Mouse (Mus musculus) heart, embryonic 13.5 days (tissue): ENCODE data around the gene Srpx. TPM values are rescaled to one million over a fixed set of nuclear protein-coding genes. Genes with fewer than 3 reads are reported as not detected.

Experiments used
- ATAC-seq: fragments of 200-750 bp; cut with Nextera tagmentation; 2 replicates; pipeline ENCODE4 v1.8.0; 2017; ENCODE audit warnings: moderate TSS enrichment; ENCODE audit not compliant: insufficient number of reproducible peaks, low FRiP score, low TSS enrichment; ENCODE audit errors: extremely low read depth
- H3K27ac ChIP-seq: fragments of 300-500 bp; sonication (generic); replicated peaks from 2 replicates; pipeline ENCODE4 v1.5.1; 2015; ENCODE audit warnings: moderate library complexity, mild to moderate bottlenecking, inconsistent platforms
- H3K27me3 ChIP-seq: fragments of 300-500 bp; sonication (generic); replicated peaks from 2 replicates; pipeline ENCODE4 v1.6.1; 2015; ENCODE audit warnings: mild to moderate bottlenecking, inconsistent platforms
- H3K36me3 ChIP-seq: fragments of 300-500 bp; sonication (generic); 2 replicates; pipeline ENCODE4 v1.6.1; 2015; ENCODE audit warnings: mild to moderate bottlenecking, inconsistent platforms
- H3K4me1 ChIP-seq: fragments of 300-500 bp; sonication (generic); 2 replicates; pipeline ENCODE4 v1.6.1; 2015; ENCODE audit warnings: inconsistent platforms
- H3K4me2 ChIP-seq: fragments of 300-500 bp; sonication (generic); 2 replicates; pipeline ENCODE4 v1.6.1; 2015; ENCODE audit warnings: inconsistent platforms, mild to moderate bottlenecking, moderate library complexity
- H3K4me3 ChIP-seq: fragments of 300-500 bp; sonication (generic); 2 replicates; pipeline ENCODE4 v1.5.1; 2015; ENCODE audit warnings: moderate library complexity, mild to moderate bottlenecking, inconsistent platforms
- H3K9ac ChIP-seq: fragments of 300-500 bp; sonication (generic); 2 replicates; pipeline ENCODE4 v1.6.1; 2015; ENCODE audit warnings: inconsistent platforms, mild to moderate bottlenecking, moderate library complexity
- H3K9me3 ChIP-seq: fragments of 300-500 bp; sonication (generic); 2 replicates; pipeline ENCODE4 v1.6.1; 2016; ENCODE audit warnings: inconsistent platforms
- WGBS: fragments of 180-500 bp; shearing (Covaris S2); methylation state at CpG from one replicate; pipeline ENCODE4 v1.1.7; 2015; ENCODE audit warnings: mixed read lengths; 5-methylcytosine and 5-hydroxymethylcytosine counted together
- polyA plus RNA-seq: library from polyadenylated mRNA; unstranded; fragments of >200 nt; fragmentation: Nextera tagmentation; extraction: Ambion mirVana; gene quantifications from 2 replicates; pipeline ENCODE4 v1.2.1, GENCODE M21; 2015

Srpx gene
- polyA plus RNA-seq, 1 experiment from 2014 or later = 7.3 TPM

DNA sequence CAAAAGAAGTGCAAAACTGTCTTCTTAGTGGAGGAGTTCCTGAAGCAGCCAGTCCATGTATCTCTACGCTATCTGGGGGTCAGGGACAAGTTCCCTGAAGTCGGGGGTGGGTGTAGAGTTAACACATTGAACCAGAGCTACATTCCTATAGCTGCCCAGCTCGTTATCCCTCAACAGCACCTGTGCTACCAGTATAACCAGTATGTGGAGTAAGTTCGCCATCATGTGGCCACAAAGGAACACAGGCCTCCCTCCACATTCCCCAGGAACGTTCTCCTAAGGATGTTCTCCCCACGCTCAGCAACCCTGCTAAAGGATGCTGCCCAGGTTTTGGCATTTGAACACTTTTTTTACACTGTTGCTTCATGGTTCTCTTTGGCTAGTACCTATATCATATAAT, 46.8 kb downstream of the Srpx start:
- Histone ChIP-seq H3K4me3 (no peak overlapping the region), H3K4me2 (no peak overlapping the region), H3K9ac (no peak overlapping the region), H3K9me3 (no peaks in the 10 kb centered on the region), H3K4me1 (no peaks in the 10 kb centered on the region), H3K27ac (no peak overlapping the region), H3K27me3 (no peaks in the 10 kb centered on the region), H3K36me3 (no peaks in the 10 kb centered on the region)
- no peak for ATAC-seq
- 13% methylated on average over 6 of the region's 6 CpGs for WGBS

GRCm38 (mm10) chrX:10069405-10069804, 48.1 kb downstream of the Srpx start:
- ATAC-seq = no peak
- Histone ChIP-seq H3K27me3 (no peaks in the 10 kb centered on the region), H3K4me1 (no peaks in the 10 kb centered on the region), H3K27ac (no peak overlapping the region), H3K4me3 (no peak overlapping the region), H3K9ac (no peak overlapping the region), H3K36me3 (no peaks in the 10 kb centered on the region), H3K9me3 (no peaks in the 10 kb centered on the region), H3K4me2 (no peak overlapping the region)
- WGBS = 56% methylated on average over 4 of the region's 4 CpGs

- ATAC-seq = no peak
- no peak overlapping the region for H3K27ac ChIP-seq
- no peak overlapping the region for H3K9ac ChIP-seq
- H3K9me3 ChIP-seq = no peaks in the 10 kb centered on the region
- H3K36me3 ChIP-seq = no peaks in the 10 kb centered on the region
- H3K4me3 ChIP-seq = no peak overlapping the region
- no peak overlapping the region for H3K4me2 ChIP-seq
- WGBS = 59% methylated on average over 1 of the region's 1 CpGs
- no peaks in the 10 kb centered on the region for H3K4me1 ChIP-seq
- H3K27me3 ChIP-seq = no peaks in the 10 kb centered on the region
These were observed 53.7 kb downstream of the Srpx start for GRCm38 (mm10) chrX:10063781-10064180.

DNA sequence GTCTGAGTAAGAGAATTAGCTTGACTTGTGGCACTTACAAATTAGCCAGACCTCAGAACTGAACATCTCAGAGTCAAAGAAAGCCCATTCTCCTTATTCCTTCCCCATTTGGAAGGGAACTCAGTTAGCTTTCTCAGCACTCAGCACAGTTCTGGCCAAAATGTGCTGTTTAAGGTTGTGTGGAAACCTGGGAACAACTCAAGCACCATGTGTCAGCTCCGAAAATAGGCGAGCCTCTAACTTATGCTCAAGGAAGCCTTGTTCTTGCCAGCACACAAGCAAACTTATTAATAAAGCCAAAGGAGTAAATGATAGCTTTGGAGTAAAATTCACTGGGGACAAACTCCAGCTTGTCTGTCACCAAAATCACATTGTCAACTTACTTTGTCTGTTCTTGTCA, 54.1 kb downstream of the Srpx start:
- WGBS = 68% methylated on average over 2 of the region's 2 CpGs
- ATAC-seq = no peak

GRCm38 (mm10) chrX:10062201-10062600, 55.3 kb downstream of the Srpx start:
- no peak overlapping the region for H3K27ac ChIP-seq
- no peak overlapping the region for H3K4me3 ChIP-seq
- no peak overlapping the region for H3K4me2 ChIP-seq
- no peak for ATAC-seq
- WGBS = 70% methylated on average over 4 of the region's 4 CpGs
- no peaks in the 10 kb centered on the region for H3K27me3 ChIP-seq
- no peaks in the 10 kb centered on the region for H3K9me3 ChIP-seq
- H3K4me1 ChIP-seq = no peaks in the 10 kb centered on the region
- H3K36me3 ChIP-seq = no peaks in the 10 kb centered on the region
- no peak overlapping the region for H3K9ac ChIP-seq

More for the DNA sequence above, 54.1 kb downstream of the Srpx start:
- no peaks in the 10 kb centered on the region for H3K36me3 ChIP-seq
- no peak overlapping the region for H3K4me3 ChIP-seq
- no peaks in the 10 kb centered on the region for H3K4me1 ChIP-seq
- H3K9me3 ChIP-seq = no peaks in the 10 kb centered on the region
- no peak overlapping the region for H3K4me2 ChIP-seq
- no peaks in the 10 kb centered on the region for H3K27me3 ChIP-seq
- no peak overlapping the region for H3K9ac ChIP-seq
- H3K27ac ChIP-seq = no peak overlapping the region

- H3K27ac ChIP-seq = no peak overlapping the region
- H3K4me3 ChIP-seq = no peak overlapping the region
- H3K27me3 ChIP-seq = no peaks in the 10 kb centered on the region
- no peak overlapping the region for H3K4me2 ChIP-seq
- no peak for ATAC-seq
- H3K36me3 ChIP-seq = no peaks in the 10 kb centered on the region
- no peaks in the 10 kb centered on the region for H3K4me1 ChIP-seq
- no peaks in the 10 kb centered on the region for H3K9me3 ChIP-seq
- no peak overlapping the region for H3K9ac ChIP-seq
These were observed 82.8 kb downstream of the Srpx start for GRCm38 (mm10) chrX:10034666-10035065.

- Histone ChIP-seq H3K4me3 (no peak overlapping the region), H3K4me2 (no peak overlapping the region), H3K27ac (no peak overlapping the region), H3K4me1 (no peaks in the 10 kb centered on the region), H3K9ac (no peak overlapping the region), H3K27me3 (no peaks in the 10 kb centered on the region), H3K9me3 (no peaks in the 10 kb centered on the region), H3K36me3 (no peaks in the 10 kb centered on the region)
- ATAC-seq = no peak
These were observed 107.3 kb downstream of the Srpx start for GRCm38 (mm10) chrX:10010202-10010601.

- no peak overlapping the region for H3K27ac ChIP-seq
These were observed 109.7 kb downstream of the Srpx start for GRCm38 (mm10) chrX:10007675-10008270.

DNA sequence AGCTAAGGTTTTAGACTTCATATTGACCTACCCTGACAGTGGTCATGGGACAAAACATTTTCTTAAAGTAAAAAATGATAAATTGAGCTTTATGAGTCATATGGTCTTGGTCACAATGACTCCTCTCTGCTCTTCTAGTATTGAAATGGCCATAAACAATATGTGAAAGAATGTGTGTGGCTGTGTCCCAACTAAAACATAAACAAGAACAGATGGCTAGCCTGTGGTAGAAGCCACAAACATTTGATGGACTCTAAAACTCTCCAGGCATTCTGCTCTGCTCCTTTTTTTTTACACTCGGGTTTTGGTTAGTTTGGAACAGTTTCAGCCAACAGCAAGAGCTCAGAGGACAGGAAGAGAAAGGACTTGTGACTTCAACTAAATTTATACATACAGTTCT, 111.6 kb downstream of the Srpx start:
- Histone ChIP-seq H3K36me3 (no peaks in the 10 kb centered on the region), H3K4me2 (no peak overlapping the region), H3K27ac (no peak overlapping the region), H3K4me1 (no peaks in the 10 kb centered on the region), H3K4me3 (no peak overlapping the region), H3K9ac (no peak overlapping the region), H3K9me3 (no peaks in the 10 kb centered on the region), H3K27me3 (no peaks in the 10 kb centered on the region)
- no peak for ATAC-seq
- 26% methylated on average over 1 of the region's 1 CpGs for WGBS

More at GRCm38 (mm10) chrX:10007675-10008270, 109.7 kb downstream of the Srpx start:
- Histone ChIP-seq H3K4me2 (no peak overlapping the region), H3K4me1 (no peaks in the 10 kb centered on the region), H3K36me3 (no peaks in the 10 kb centered on the region), H3K27me3 (no peaks in the 10 kb centered on the region), H3K4me3 (no peak overlapping the region), H3K9ac (no peak overlapping the region), H3K9me3 (no peaks in the 10 kb centered on the region)
- no peak for ATAC-seq
- 74% methylated on average over 1 of the region's 1 CpGs for WGBS

DNA sequence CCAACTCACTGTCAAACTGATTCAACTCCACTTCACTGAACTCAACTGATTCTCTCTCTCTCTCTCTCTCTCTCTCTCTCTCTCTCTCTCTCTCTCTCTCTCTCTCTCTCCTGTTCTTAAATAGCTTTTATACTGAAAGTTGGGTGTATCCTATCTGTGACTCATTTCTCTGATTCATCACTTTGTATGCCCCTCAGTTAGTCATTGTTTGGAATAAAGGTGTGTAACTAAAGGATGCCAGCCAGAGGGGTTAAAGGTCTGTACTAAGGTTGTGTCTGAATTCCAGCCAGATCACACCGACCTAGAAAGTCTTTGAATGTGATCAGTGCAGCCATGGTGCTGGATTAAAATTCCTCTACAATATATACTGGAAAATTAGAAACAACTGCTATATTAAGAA, 116.8 kb downstream of the Srpx start:
- ATAC-seq = no peak
- no peaks in the 10 kb centered on the region for H3K4me1 ChIP-seq
- 57% methylated on average over 1 of the region's 1 CpGs for WGBS
- H3K9me3 ChIP-seq = no peaks in the 10 kb centered on the region
- no peak overlapping the region for H3K4me2 ChIP-seq
- no peak overlapping the region for H3K9ac ChIP-seq
- no peaks in the 10 kb centered on the region for H3K27me3 ChIP-seq
- H3K4me3 ChIP-seq = no peak overlapping the region
- no peaks in the 10 kb centered on the region for H3K36me3 ChIP-seq
- H3K27ac ChIP-seq = no peak overlapping the region
